Mouse (Mus musculus) forebrain, embryonic 13.5 days (tissue): ENCODE results near the gene Slc35e3. TPM values are rescaled to one million over a fixed set of nuclear protein-coding genes. Genes with fewer than 3 reads are reported as not detected.
"Not testable (repeated sequence)": the region's sequence is repeated elsewhere in the genome, so short reads cannot be mapped to it uniquely, and the experiment has no call there.

ENCODE experiments used
- ATAC-seq: fragments of 200-750 bp; cut with Nextera tagmentation; 2 replicates; pipeline ENCODE4 v1.8.0; 2017
- H3K27ac ChIP-seq: fragments of 300-500 bp; sonication (generic); 2 replicates; pipeline ENCODE4 v1.5.1; 2015; ENCODE audit warnings: inconsistent platforms, mild to moderate bottlenecking, moderate library complexity
- H3K27me3 ChIP-seq: fragments of 300-500 bp; sonication (generic); 2 replicates; pipeline ENCODE4 v1.6.1; 2015; ENCODE audit warnings: mild to moderate bottlenecking, inconsistent platforms
- H3K36me3 ChIP-seq: fragments of 300-500 bp; sonication (generic); 2 replicates; pipeline ENCODE4 v1.6.1; 2015; ENCODE audit warnings: mild to moderate bottlenecking, inconsistent platforms; ENCODE audit not compliant: poor library complexity, severe bottlenecking
- H3K4me1 ChIP-seq: fragments of 300-500 bp; sonication (generic); 2 replicates; pipeline ENCODE4 v1.6.1; 2015; ENCODE audit warnings: inconsistent platforms
- H3K4me2 ChIP-seq: fragments of 300-500 bp; sonication (generic); 2 replicates; pipeline ENCODE4 v1.6.1; 2015; ENCODE audit warnings: inconsistent platforms, mild to moderate bottlenecking, moderate library complexity
- H3K4me3 ChIP-seq: fragments of 300-500 bp; sonication (generic); 2 replicates; pipeline ENCODE4 v1.5.1; 2015; ENCODE audit warnings: mild to moderate bottlenecking, inconsistent platforms
- H3K9ac ChIP-seq: fragments of 300-500 bp; sonication (generic); 2 replicates; pipeline ENCODE4 v1.6.1; 2015; ENCODE audit warnings: mild to moderate bottlenecking, inconsistent platforms
- H3K9me3 ChIP-seq: fragments of 300-500 bp; sonication (generic); replicated peaks from 2 replicates; pipeline ENCODE4 v1.6.1; 2016; ENCODE audit warnings: inconsistent platforms
- WGBS: fragments of 180-500 bp; shearing (Covaris S2); methylation state at CpG from one replicate; pipeline ENCODE4 v1.1.7; 2015; 5-methylcytosine and 5-hydroxymethylcytosine counted together
- polyA plus RNA-seq: library from polyadenylated mRNA; unstranded; fragments of >200 nt; fragmentation: Nextera tagmentation; extraction: Ambion mirVana; gene quantifications from 2 replicates; pipeline ENCODE4 v1.2.1, GENCODE M21; 2015

Slc35e3 gene
- polyA plus RNA-seq, 1 experiment from 2014 or later: 25.5 TPM

DNA sequence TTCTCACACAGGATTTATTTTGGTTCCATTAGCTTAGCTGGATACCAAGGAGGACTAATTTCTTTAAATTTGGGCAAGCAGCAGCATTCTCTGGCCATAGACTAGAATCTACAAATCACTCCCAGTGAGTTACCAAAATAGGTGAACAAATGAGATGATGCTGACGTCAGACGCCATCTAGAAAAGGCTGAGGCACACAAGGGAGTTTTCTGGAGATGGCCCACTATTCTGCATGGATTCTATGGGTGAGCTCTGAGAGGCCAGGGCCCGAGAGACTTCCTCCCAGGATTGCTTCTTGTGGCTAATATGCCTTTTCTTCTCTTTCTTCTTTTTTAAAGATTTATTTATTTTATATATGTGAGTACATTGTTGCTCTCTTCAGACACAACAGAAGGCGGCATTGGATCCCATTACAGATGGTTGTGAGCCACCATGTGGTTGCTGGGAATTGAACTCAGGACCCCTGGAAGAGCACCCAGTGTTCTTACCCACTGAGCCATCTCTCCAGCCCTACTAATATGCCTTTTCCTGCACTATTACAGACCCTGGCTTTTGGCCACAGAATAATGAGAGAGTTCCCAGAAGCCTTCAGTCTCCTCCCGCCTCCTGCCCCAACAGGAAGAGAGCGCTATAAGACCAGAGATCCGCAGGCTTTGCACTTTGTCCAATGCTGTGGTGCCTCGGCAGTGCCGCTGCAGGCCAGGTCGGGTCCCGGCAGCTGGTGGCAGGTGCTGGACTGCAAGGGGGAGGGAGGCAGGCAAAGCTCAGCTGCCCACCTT, 19.1 kb upstream of the Slc35e3 start:
- 95% methylated on average over 11 of the region's 11 CpGs for WGBS
- Histone ChIP-seq H3K36me3 (peaks cover 90% of the 10 kb centered on the region), H3K9me3 (no peaks in the 10 kb centered on the region), H3K9ac (no peak overlapping the region), H3K4me2 (no peak overlapping the region), H3K4me1 (no peaks in the 10 kb centered on the region), H3K4me3 (no peak overlapping the region), H3K27ac (no peak overlapping the region), H3K27me3 (no peaks in the 10 kb centered on the region)
- ATAC-seq: no peak

DNA sequence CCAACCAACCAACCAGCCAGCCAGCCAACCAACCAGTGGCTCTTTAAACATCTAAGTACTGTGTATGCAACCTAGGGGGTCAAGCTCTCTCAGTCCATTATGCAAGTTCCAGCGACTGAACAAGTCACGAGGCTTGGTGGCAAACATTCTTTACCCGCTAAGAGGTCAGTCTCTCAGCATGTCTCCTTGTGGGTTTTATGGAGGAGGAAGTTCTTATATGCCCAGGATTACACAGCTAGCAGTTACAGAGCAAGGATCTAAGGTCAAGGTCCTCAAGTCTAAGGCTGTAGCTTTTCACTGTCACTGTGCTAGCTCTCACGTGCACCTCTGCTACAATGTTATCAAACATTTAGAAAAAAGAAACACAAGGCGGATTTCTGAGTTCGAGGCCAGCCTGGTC, 18.4 kb upstream of the Slc35e3 start:
- 91% methylated on average over 6 of the region's 6 CpGs for WGBS
- ATAC-seq: no peak
- Histone ChIP-seq H3K36me3 (peaks cover 90% of the 10 kb centered on the region), H3K4me1 (no peaks in the 10 kb centered on the region), H3K27ac (no peak overlapping the region), H3K4me3 (no peak overlapping the region), H3K27me3 (no peaks in the 10 kb centered on the region), H3K9me3 (no peaks in the 10 kb centered on the region), H3K4me2 (no peak overlapping the region), H3K9ac (no peak overlapping the region)

DNA sequence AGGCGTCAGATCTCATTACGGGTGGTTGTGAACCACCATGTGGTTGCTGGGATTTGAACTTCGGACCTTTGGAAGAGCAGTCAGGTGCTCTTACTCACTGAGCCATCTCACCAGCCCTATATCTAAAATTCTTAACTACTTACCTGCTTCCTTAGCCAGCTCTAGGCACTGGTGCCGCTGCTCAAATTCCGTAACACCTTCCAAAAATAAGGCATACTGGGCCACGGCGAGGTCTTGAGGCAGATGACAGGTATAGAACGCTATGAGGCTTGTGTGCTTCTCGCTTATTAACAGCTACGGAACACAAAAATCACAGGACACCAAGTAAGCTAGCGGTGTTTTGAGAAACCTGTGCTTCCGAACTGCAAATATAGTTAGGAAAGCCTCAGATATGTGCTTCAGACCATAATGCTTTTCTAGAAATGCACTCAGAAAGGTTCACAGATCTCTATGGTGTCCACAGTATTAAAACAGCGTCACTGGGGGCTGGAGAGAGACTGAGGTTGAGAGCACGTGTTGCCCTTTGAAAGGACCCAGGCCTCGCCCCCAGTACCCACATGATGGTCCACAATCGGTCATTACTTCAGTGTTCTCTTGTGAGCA, 17.5 kb upstream of the Slc35e3 start:
- WGBS: 98% methylated on average over 16 of the region's 16 CpGs
- no peak overlapping the region for H3K9ac ChIP-seq
- no peaks in the 10 kb centered on the region for H3K4me1 ChIP-seq
- H3K27ac ChIP-seq: no peak overlapping the region
- H3K4me3 ChIP-seq: no peak overlapping the region
- H3K9me3 ChIP-seq: no peaks in the 10 kb centered on the region
- no peak overlapping the region for H3K4me2 ChIP-seq
- H3K36me3 ChIP-seq: peaks cover 94% of the 10 kb centered on the region
- no peak for ATAC-seq
- H3K27me3 ChIP-seq: no peaks in the 10 kb centered on the region

DNA sequence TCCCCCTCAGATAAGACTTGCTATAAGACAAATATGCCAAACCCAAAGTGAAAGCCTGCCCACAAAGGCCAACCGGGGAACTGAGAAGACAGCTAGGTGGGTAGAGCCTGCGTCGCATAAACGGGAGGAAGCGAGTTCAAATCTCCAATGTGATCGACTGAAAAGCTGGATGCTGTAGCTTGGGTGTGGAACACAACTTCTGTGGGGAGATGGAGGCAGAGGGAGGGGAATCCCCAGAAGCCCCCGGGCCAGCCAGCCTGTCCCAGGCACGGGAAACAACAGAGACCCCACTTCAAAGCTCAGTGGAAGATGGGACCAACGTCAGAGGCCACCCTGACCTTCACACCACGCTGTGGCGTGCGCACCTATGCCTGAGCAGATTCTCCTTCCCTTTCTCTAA, 16.8 kb upstream of the Slc35e3 start:
- Histone ChIP-seq H3K27ac (no peak overlapping the region), H3K27me3 (no peaks in the 10 kb centered on the region), H3K4me1 (no peaks in the 10 kb centered on the region), H3K4me3 (no peak overlapping the region), H3K36me3 (peaks cover 94% of the 10 kb centered on the region), H3K9me3 (no peaks in the 10 kb centered on the region), H3K4me2 (no peak overlapping the region), H3K9ac (no peak overlapping the region)
- no peak for ATAC-seq
- WGBS: 95% methylated on average over 12 of the region's 12 CpGs

DNA sequence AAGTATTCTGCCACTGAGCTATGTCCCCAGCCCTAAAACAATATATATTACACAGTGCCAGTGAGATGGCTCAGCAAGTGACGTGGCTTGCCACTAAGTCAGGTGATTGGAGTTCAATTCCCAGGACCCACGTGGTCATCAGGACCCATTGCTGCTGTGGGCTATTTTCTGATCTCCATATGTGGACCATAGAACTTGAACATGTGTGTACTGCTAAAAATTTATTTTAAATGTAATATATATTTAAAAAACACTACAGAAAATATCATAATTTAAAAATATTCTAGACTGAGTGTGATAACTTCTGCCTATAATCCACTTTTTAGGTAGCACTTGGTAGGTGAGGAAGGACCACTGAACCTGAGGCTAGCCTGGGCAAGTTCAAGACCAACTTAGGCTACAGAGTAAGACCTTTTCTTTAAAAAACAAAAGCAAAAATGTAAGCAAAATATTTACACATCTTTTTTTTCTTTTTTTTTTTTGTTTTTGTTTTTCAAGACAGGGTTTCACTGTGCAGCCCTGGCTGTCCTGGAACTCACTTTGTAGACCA, 16.2 kb upstream of the Slc35e3 start:
- 89% methylated on average over 2 of the region's 2 CpGs for WGBS
- Histone ChIP-seq H3K36me3 (peaks cover 94% of the 10 kb centered on the region), H3K27me3 (no peaks in the 10 kb centered on the region), H3K9me3 (no peaks in the 10 kb centered on the region), H3K27ac (no peak overlapping the region), H3K4me1 (no peaks in the 10 kb centered on the region), H3K9ac (no peak overlapping the region), H3K4me3 (no peak overlapping the region), H3K4me2 (no peak overlapping the region)
- no peak for ATAC-seq

DNA sequence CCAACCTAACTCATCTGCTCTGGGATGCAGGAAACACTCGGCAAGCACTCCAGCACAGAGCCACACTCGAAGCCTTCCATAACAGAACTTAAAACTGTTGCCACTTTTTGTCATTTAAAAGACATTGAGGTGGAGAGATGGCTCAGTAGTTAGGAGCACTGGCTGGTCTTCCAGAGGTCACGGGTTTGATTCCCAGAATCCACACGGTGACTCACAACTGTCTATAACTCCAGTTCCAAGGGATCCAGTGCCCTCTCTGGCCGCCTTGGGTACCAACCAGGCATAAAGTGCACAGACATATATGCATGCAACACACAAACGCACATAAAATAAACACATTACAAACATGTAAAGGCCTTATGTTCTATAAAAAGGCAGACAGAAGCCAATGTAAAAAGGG, 15.4 kb upstream of the Slc35e3 start:
- H3K4me1 ChIP-seq: no peaks in the 10 kb centered on the region
- no peak overlapping the region for H3K9ac ChIP-seq
- H3K9me3 ChIP-seq: no peaks in the 10 kb centered on the region
- no peak overlapping the region for H3K4me2 ChIP-seq
- no peak overlapping the region for H3K27ac ChIP-seq
- WGBS: 94% methylated on average over 6 of the region's 6 CpGs
- H3K36me3 ChIP-seq: peaks cover 96% of the 10 kb centered on the region
- H3K27me3 ChIP-seq: no peaks in the 10 kb centered on the region
- ATAC-seq: no peak
- no peak overlapping the region for H3K4me3 ChIP-seq

DNA sequence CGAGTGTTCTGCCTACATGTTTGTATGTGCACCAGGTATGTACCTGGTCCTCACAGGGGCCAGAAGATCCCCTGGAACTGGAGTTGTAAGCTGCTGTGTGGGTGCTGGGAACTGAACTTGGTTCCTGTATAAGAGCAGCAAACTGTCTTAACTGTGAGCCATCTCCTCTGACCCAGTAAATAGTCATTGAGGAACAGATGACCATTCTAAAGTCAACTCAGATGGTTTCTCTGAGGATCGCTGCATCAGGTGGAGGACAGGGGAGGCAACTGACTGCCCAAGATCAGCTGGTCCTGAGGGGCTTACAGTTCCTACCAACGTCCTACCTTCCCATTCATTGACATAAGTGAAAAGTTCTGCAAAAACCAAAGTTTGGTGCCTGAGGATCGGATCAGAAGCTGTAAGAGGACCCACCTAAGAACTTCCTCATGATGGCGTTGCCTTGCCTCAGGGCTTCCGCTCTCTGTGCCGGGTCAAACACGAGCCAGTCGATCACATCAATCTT, 14.7 kb upstream of the Slc35e3 start:
- Histone ChIP-seq H3K27ac (no peak overlapping the region), H3K4me2 (no peak overlapping the region), H3K9me3 (no peaks in the 10 kb centered on the region), H3K4me1 (no peaks in the 10 kb centered on the region), H3K4me3 (no peak overlapping the region), H3K36me3 (peaks cover 96% of the 10 kb centered on the region), H3K9ac (no peak overlapping the region), H3K27me3 (no peaks in the 10 kb centered on the region)
- ATAC-seq: no peak
- WGBS: 97% methylated on average over 9 of the region's 9 CpGs

DNA sequence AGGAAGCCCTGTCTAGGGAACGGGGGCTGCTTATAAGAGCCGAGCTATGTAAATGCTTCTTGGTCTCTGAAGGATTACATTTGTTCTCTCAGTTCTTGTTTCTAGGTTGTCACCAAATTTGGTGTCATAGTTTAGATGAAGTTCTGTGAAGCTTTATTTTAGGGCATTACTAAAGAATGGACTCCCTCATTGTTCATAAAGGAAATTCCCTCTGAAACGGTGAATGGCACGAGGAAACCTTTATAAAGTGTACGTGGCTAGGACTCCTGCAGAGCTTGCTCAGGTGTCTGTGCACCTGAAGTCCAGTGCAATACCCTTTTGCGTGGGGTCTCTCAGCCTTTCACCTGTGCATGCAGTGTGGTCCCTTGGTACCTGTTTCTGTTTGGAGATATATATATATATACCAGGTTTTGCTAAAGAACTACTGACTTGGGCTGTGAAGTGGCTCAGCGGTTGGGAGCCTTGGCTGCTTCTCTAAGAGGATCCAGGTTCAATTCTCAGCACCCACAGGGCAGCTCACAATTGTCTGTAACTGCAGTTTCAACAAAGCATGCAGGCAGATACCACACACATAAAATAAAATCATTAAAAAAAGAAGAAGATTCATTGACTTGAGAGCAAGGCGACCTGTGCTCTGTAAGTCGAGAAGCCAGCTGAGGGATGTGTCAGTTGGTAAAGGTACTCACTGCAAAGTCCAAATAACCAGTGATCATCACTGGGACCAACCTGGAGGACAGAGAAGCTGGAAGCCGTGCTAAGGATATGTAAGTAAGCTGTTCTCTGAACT, 13.9 kb upstream of the Slc35e3 start:
- Histone ChIP-seq H3K9me3 (no peaks in the 10 kb centered on the region), H3K4me3 (no peak overlapping the region), H3K27ac (no peak overlapping the region), H3K4me1 (no peaks in the 10 kb centered on the region), H3K27me3 (no peaks in the 10 kb centered on the region), H3K4me2 (no peak overlapping the region), H3K36me3 (peaks cover 96% of the 10 kb centered on the region), H3K9ac (no peak overlapping the region)
- ATAC-seq: no peak
- 95% methylated on average over 10 of the region's 10 CpGs for WGBS

DNA sequence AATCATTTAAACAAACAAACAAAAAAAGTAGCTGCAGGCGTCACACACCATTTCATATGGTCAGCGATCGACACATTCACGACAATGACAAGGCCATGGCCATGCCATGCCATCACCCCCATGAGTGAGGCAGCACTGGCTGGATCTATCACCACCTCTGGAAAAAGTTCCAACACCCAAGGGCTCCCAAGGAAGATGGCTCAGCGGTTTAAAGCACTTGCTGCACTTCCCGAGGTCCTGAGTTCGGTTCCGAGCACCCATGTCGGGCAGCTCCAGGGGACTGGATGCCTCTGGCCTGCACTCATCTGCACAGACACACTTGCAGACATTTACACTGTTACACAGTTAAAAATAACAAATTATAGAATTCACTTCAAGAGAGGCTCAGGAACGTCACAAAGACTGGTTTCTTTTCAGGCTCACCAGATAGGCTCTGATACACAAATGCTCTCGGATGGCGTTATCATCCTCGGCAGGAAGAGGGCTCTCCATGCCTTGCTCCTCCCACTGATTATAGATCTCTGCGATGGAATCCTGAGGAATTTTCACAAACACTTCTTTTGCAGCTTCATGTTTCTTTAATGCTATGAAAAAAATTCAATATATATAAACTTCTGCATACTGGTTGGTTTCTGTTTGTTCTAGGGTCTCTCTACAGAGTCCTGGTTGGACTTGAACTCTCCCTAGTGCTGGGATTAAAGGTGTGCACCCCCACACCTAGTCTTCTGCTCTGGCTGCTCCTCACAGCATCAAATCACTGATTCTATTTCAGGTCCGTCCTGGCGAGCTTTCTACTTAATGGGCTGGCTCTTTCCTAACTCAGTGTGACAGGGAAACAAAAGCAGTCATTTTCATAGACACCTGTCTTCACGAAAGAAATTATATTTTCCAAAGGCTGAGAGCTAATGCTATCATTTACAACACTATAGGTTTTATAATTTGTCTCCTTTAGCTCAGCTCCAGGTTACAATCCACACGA, 12.9 kb upstream of the Slc35e3 start:
- WGBS: 90% methylated on average over 18 of the region's 18 CpGs

DNA sequence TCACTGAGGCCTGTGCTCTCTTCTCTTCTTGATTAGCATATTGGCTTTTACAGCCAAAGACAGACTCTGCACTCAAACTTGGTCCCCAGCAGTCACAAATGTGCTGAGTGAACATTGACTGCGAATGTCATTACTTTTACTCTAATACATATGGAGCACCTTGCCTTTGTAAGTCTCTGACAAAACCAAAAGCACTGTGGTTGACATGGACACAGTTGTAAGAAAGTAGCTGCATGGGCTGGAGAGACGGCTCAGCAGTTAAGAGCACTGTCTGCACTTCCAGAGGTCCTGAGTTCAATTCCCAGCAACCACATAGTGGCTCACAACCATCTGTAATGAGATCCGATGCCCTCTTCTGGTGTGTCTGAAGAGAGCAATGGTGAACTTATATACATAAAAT, 12.2 kb upstream of the Slc35e3 start:
- whole genome bisulfite sequencing: 98% methylated on average over 3 of the region's 3 CpGs
- not testable (repeated sequence) for H3K9me3 ChIP-seq, H3K4me1 ChIP-seq, H3K9ac ChIP-seq, H3K27me3 ChIP-seq, H3K27ac ChIP-seq, H3K4me3 ChIP-seq, H3K4me2 ChIP-seq, ATAC-seq
- H3K36me3 ChIP-seq: peaks cover 88% of the 10 kb centered on the region

More for the DNA sequence above, 12.9 kb upstream of the Slc35e3 start:
- Histone ChIP-seq H3K27me3 (no peaks in the 10 kb centered on the region), H3K4me1 (no peaks in the 10 kb centered on the region), H3K4me2 (no peak overlapping the region), H3K9me3 (no peaks in the 10 kb centered on the region), H3K9ac (no peak overlapping the region), H3K27ac (no peak overlapping the region), H3K4me3 (no peak overlapping the region), H3K36me3 (peaks cover 94% of the 10 kb centered on the region)
- no peak for ATAC-seq

DNA sequence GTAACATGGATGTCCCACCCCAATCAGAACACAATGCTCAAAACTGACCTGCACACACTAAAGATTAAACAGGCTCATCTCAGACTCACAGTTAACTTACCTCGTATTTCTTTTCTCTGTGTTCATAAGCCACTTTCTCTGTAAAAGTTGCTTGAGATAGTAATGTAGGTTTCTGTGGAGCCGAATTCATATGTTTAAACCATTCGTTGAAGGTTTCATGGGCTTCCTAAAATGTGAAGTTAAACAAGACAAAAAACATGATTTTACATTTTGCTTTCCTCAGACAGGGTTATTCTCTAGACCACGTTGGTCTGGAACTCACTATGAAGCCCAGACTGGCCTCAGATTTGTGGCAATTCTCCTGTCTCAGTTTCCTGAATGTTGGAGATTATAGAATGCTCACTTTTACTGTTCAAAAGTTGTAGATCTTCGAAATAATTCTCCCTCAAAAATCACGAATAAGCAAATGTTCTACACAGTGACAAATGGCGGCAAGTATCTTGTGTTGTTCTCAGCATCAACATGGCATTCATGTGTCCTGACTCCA, 11.7 kb upstream of the Slc35e3 start:
- ATAC-seq: no peak
- H3K4me3 ChIP-seq: no peak overlapping the region
- no peaks in the 10 kb centered on the region for H3K27me3 ChIP-seq
- peaks cover 88% of the 10 kb centered on the region for H3K36me3 ChIP-seq
- no peak overlapping the region for H3K9ac ChIP-seq
- H3K4me1 ChIP-seq: no peaks in the 10 kb centered on the region
- H3K4me2 ChIP-seq: no peak overlapping the region
- no peaks in the 10 kb centered on the region for H3K9me3 ChIP-seq
- no peak overlapping the region for H3K27ac ChIP-seq
- 91% methylated on average over 7 of the region's 7 CpGs for WGBS
